Mouse (Mus musculus) mouse embryonic stem cell (cell line): ENCODE measurements around the gene Fam102a.

Source experiments
- in situ Hi-C, 2 experiments: fragments of 300-500 bp; cut with MboI; formaldehyde crosslinking; loops; 1 replicate in 1 of 2; 3 replicates in 1 of 2; pipeline ENCODE4 v1.14.3; 2019 to 2020; ENCODE audit warnings: low sequenced_read_pairs in 2 of 2, low pct_unique_long_range_greater_than_20kb in 1 of 2, mixed read lengths in 1 of 2; ENCODE audit not compliant: unreplicated experiment in 1 of 2

The Fam102a gene

DNA sequence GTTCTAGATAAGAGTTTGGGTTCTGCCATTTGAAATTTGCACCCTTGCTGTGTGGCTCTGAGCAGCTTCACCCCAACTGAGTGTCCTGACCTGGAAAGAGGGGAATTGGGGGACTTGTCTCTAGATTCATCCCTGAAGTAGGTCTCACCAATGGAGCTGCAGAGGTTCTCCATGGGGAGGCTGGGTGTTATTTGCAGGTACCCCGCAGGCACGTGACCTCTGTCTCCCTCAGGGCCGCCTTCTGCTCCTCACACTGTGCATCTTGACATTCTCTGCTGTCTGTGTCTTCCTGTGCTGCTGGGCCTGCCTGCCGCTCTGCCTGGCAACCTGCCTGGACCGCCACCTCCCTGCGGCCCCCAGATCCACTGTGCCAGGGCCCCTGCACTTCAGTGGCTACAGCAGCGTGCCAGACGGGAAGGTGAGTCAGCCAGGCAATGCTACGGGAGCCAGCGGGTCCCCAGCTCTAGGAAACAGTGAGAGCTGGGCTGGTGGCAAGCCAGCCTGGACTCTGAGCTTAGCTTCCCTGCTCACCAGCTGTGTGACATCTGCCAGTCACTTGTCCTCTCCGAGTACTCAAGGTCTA lies 54.2 kb downstream of the Fam102a start:
- in situ Hi-C loops = no loop called here

DNA sequence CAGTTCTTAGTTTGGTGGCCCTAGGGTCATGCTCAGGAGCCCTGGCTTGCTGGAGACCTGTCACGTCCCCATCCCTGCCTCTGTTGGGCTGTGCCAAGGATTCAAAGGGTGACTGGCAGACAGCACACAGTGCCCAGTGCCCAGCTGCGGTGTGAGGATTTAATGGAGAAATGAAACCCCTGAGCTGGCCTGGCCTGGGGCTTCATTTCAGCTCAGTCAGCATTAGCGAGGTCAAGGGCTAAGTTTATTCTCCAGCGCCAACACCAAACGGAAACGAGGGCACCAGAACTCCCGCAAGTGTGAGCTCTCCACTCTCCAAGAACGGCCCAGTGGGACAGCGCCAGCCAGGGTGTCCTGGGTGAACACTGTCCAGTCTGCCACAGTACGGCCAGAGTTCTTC lies 55.1 kb downstream of the Fam102a start:
- in situ Hi-C loops = no loop called here

DNA sequence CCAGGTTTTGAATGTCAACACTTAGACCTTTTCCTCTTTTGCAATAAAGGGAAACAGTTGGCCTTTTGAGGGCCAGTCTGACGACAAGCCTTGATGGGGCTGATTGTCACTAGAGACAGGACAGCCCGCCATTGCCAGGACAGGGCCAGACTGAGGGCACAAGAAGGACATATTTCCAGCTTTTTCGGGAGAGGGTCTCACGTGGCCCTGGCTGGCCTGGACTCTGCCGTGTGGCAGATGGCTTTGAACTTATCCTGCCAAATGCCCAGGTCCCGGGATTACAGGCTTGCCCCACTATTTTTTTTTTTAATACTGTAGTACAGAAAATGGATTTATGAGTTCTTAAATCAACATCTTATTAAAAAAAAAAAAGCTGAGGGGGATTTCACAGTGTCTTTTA lies 56.1 kb downstream of the Fam102a start:
- in situ Hi-C loops = no loop called here

DNA sequence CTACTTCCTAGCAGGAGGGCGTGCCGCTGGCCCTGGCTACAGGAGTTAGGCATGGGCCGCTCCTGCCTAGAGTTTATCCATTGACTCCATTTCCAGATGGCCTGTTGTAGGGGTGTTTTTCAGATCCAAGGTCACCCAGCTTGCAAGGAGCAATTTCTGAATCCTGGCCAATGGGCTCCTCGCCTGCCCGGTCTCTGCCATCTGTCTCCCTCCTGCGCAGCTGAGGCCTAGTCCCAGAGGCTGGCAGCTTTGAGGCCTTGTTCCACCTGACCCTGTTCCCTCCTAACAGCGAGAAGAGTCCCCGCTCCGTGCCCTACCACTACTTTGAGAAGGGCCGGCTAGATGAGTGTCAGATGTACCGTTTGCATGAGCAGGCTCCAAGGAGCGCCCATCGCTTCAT lies 61.6 kb downstream of the Fam102a start:
- in situ Hi-C loops = no loop called here

DNA sequence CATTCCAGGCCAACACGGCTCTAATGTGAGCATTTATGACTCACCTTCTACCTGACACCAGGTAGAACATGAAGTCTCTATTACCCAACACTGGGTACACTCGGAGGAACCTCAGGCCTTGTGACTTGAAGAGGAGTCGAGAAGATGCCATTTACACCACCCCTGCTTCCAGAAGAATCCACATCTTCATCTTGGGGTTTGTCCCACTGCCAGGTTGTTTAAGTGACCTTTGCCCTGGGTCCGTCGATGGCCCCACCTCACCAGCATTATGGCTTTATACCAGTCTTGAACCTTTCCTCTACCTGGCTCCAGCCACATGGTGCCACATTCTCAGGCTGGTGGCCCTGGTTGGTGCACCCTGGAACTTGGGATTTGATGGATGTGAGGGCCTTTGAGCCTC lies 62.1 kb downstream of the Fam102a start:
- in situ Hi-C loops = no loop called here

DNA sequence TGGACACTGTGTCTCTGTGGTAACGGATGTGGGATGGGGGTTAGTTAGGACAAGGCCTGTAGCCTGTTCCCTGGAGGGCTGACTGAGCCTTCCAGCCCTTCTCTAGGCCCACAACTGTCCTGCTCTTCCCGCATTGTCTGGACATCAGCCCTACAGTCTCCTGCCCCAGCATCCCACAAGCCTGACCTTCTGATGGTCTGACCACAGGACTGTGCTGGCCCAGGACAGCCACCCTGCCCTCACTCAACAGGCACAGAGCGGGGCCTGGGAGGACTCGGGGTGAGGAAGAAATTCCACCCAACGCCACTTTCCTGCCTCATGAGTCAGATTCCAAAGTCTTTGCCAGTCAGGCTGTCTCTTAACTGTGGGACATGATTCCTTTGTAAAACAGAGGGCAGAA lies 62.6 kb downstream of the Fam102a start:
- in situ Hi-C loops = no loop called here

DNA sequence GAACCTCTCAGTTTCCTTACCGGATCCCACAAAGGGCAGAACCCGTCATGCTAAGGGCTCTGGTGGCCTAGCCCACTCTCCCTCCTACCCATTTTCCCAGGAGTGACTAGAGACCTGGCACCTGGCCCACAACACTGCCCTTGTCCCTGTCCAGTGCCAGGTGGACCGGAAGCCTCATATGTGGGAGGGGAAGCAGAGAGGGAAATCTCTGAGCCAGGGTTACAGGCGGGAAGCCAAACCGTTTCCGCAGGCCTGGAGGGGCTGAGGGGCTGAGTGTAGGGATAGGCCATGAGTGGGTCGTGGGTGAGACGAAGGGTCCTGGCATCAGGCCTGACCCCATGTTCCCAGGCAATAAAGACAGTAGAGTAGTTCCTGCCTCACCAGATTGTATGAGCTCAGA lies 63.4 kb downstream of the Fam102a start:
- in situ Hi-C loops = no loop called here

DNA sequence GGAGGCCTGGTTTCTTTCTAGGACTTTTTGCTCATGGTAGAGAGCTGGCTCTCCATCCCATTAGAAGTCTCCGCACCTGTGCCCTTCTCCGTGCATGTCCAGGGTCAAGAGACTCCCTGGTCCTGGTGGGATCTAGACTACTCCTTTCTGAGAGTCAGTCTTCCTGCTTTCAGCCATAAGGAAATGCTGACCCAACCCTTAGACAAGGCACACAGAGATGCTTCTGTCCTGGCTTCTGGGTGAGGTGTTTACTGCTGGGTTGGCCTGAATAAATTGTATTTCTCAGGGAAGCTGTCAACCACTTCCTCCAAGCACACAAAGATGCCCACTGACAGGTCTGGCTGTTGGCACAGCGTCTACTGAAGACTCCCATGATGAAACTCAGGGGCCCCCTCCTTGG lies 64.3 kb downstream of the Fam102a start, which contains the start of gene St6galnac6:
Gene St6galnac6, plus strand, starts transcription at position 301 of the 400 bp plus-strand sequence.
- in situ Hi-C loops = no loop called here

DNA sequence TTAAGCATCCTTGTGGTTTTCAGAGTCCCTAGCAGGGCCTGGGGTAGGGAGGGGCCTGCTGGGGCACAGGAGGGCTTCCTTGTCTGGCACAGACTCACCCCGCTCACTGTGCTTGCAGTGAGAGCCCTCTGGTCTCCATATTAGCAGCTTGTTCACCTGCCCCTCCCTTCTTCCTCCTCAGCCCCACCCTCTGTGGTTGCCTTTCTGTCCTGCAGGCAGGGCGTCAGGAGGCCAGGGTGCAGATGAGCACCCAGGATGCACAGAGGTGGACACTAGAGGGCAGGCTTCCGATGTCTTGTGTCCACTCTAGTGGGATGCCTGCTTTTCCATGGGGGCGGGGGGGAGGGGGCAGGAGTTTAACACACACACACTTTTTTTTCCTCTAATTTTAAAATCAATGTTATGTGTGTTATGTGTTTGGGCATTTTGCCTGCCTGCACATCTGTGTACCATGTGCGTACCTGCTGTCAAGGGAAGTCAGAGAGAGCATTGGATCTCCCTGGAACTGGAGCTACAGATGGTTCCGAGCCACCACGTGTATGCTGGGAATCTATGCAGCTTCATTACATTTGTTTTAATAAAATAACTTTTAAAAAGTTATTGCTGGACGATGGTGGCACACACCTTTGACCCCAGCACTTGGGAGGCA lies 66.4 kb downstream of the Fam102a start:
- in situ Hi-C loops = no loop called here

DNA sequence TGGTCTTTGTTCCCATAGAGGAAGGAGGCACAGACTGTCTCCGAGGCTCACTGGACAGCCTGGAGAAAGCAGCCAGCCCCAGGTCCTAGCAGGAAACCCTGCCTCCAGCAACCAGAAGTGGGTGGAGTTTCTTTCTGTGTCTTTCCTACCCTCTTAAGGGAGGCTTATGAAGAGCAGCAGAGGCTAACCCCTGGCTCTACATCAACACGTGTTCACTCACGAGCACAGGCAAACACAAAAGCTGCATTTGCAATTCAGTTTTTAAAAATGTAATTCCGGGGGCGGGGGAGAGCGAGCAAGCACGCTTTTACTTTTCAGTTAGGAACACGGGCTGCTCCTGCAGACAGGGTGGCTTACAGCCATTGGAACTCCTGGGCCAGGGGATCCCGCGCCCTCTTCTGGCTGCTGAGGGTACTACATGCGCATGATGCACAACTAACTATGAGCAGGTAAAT lies 67.5 kb downstream of the Fam102a start:
- in situ Hi-C loops = no loop called here

DNA sequence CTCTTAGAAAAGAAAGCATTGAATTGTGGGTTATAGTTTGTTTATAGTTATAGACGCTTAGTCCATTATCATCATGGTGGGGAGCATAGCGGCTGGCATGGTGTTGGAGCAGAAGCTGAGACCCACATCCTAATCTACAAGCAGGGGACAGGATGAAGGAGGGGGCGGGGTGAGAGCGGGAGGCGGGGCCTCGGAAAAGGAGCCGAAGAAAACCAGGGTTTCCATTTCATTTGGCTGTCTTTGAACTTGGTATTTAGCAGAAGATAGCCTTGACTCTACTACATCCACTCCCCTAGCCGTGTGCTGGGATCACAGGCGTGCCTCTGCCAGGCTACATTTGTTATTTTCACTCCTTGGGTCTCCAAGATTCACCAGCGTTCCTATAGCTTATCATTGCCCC lies 69.5 kb downstream of the Fam102a start:
- in situ Hi-C loops = no loop called here

DNA sequence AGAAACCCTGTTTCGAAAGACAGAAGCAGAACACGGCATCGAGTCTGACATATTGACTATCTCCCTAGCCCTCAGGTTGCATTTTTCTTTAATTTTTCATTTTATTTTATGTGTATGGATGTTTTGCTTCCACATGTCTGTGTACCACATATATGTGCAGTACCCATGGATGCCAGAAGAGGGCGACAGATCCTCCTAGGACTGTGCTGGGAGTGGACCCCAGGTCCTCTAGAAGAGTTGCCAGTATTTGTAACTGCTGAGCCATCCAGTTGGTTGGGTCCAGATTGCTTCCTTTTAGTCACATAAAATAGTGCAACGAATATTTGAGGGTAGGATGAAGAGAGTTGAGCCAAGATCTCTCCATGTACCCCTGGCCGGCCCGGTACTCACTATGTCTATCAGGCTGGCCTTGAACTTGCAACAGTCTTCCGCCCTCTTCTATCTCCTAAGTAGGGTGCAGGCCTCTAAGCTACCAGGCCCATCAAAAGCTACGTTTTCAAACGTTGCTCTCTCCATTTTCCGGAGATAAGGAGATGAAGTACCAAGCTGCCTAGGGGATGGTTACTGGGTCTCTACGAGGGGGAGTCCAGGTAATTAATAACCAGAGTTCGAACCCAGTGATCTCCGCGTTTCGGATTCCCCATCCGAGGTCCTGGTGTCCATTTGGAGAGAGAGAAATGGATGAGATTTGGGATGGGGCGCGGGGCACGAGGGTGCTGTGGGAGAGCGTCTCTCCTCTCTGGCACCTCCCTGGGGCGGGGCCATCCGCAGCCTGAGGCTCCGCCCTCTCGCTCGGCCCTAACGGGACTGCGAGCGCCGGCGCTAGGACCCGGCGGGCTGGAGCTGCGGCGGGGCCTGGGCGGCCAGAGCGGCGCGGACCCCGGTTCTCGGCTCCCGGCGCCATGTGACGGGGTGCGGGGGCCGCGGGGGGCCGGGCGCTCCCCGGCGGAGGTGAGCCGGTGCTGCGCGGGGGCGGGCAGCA lies 71.3 kb downstream of the Fam102a start:
- in situ Hi-C loops = no loop called here

DNA sequence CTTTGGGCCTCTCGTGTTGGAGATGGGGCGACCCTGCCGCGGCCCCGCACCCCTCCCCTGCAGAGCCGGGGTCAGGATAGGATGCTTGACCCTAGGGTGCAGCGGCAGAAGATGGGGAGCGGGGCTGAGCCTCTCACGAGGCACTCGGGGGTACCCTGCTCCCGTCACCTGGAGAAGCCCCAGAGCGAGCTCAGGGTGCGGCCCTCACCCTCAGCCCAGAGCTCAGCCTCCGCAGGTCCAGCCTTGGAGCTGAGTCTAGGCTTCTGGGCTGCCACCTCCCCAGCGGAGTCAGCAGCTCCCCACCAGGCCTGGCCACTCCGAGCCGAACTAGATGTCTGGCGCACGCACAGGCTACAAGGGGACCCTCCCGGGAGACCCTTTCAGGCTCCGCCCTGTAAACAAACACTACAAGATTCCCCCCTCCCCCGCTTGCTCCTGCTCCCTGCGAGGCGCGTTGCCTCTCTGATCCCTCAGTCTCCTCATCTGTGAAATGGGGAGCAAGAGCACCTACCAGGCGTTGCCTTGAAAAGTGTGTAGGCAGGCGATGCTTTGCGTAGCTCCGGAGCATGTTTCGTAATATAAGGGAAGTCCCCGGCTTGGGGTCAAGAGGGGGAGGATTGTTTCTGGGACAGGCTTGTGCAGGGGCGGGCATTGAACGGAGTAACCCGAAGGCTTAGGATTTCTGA lies 72.3 kb downstream of the Fam102a start:
- in situ Hi-C loops = no loop called here

DNA sequence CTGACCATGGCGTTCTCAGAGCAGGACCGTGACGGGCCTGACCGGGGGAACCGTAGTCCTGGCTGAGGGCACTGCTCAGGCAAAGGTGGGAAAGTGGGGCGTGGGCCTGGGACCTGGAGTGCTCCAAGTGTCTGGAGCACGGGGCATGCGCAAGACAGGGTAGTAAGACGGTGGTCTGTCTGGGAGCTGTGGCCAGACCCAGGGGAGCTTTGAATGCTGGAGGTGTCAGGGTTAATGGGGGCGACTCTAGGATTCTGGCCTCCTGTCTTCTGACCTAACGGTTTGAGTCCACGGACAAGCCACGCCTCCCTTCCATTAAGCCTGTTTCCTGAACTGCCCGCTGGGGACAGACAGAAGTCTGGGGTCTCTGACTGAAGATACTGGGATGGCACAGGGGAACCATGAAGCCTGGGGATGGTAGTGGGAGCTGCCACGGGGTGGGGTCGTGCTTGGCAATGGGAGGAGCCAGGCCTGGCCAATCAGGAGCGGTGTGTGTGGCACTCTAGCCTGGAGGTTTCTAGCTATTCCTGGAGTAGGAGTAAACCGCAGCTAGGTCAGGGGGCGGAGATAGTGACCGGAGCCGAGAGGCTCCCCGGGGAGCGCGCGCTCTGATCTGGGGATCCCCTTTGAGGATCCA lies 73.1 kb downstream of the Fam102a start:
- in situ Hi-C loops = no loop called here

DNA sequence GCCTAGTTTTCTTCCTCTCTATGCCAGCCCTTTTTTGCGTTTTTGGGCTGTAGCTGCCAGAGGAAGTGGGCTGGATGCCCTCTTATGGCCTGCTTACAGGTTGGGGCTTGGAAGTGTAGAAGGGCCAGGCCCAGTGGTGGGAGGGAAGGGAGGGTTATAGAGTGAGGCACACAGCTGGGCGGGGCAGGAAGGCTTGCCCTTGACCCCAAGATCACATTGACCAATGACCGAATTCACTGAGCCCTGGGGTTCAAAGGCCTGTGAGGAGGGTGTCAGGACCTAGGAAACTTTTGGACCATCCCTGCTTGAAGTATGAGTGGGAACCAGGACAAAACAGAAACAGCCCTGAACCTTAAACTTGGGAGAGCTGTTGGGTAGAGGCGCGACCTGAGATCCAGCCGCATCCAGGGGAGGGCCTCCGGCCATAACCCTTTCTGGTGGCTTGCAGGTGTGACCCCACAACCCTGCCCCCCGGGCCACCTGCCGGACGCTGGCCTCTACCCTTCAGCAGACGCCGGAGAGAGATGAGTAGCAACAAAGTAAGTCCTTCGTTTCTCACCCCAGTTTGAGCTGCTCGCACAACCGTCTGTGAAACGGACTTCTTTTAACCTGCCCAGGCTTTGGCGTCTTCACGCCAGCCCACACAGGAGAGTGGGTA lies 73.8 kb downstream of the Fam102a start:
- in situ Hi-C loops = no loop called here

DNA sequence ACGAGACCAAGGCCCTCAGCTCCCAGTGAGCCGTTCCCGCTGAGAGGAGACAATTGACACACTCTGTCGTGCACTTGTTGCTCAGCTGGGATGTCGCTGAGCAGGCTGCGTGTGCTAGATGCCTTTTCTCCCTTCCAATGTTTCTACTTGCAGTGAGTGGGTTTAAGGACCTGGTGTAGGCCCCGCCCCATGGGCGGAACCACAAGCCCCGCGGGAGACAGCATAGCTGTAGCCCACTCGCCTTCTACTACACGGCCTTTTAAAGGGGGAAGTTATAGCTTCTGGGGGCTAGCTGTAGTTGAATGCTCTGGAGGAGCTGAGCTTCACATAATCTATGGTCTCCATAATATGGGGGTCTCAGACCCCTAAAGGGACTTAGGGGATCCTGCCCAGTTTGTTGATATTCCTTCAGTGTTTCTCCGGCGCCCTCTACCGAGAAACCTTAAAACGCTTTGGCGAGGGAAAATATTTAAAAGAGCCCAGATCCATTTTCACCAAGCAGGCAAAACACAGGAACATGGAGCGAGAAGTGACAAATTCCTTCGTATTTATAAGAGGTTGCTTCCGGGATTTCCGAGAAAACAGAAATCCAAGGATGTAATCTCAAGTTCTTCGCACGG lies 75.6 kb downstream of the Fam102a start:
- in situ Hi-C loops = no loop called here

DNA sequence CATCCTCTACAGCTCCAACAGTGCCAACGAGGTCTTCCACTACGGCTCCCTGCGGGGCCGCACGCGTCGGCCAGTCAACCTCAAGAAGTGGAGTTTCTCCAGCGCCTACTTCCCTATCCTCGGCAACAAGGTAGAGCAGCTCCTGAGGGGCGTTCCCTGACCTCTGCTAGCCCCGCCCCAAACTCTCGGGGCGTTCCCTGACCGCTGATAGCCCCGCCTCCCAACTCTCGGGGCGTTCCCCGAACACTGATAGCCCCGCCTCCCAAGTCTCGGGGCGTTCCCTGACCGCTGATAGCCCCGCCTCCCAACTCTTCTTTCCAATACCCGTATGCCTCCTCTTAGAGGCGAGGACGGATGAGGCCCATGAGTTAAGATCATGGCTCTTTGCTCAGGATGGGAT lies 77.1 kb downstream of the Fam102a start:
- in situ Hi-C loops = no loop called here

DNA sequence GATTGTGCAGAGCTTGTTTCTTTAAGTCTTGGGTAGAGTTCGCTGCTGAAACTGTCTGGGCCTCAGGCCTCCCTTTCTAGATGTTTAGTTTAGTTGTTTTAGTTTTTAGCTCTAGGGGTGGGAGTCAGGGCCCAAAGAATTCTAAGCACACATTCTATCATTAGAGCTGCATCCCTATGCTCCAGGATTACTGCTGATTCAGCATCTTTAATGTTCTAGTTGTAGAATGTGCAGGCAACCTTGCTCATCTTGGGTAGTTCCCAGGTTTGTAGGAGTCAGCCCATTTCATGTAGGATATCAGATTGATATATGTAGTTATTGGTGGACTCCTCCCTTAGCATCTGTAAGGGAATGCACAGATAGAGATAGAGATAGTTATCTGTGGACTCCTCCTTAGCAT lies 82.0 kb downstream of the Fam102a start:
- in situ Hi-C loops = no loop called here
